Mouse (Mus musculus) kidney, embryonic 16.5 days (tissue): ENCODE data around the gene Ccdc12. TPM values are rescaled to one million over a fixed set of nuclear protein-coding genes. Genes with fewer than 3 reads are reported as not detected.

Experiments
- ATAC-seq: fragments of 200-750 bp; cut with Nextera tagmentation; 2 replicates; pipeline ENCODE4 v1.8.0; 2017; ENCODE audit warnings: moderate TSS enrichment; ENCODE audit not compliant: low FRiP score, low TSS enrichment
- H3K27ac ChIP-seq: fragments of 300-500 bp; sonication (generic); 2 replicates; pipeline ENCODE4 v1.5.1; 2014; ENCODE audit warnings: low read length
- H3K27me3 ChIP-seq: fragments of 300-500 bp; sonication (generic); 2 replicates; pipeline ENCODE4 v1.6.1; 2014; ENCODE audit warnings: low read length, control low read depth, mixed read lengths; ENCODE audit not compliant: insufficient read depth
- H3K36me3 ChIP-seq: fragments of 300-500 bp; sonication (generic); 2 replicates; pipeline ENCODE4 v1.6.1; 2014; ENCODE audit warnings: low read length, control low read depth, mixed read lengths; ENCODE audit not compliant: insufficient read depth
- H3K4me1 ChIP-seq: fragments of 300-500 bp; sonication (generic); 2 replicates; pipeline ENCODE4 v1.6.1; 2014; ENCODE audit warnings: low read length, control low read depth, mixed read lengths; ENCODE audit not compliant: insufficient read depth
- H3K4me2 ChIP-seq: fragments of 300-500 bp; sonication (generic); replicated peaks from 2 replicates; pipeline ENCODE4 v1.6.1; 2014; ENCODE audit warnings: low read depth, low read length
- H3K4me3 ChIP-seq: fragments of 300-500 bp; sonication (generic); 2 replicates; pipeline ENCODE4 v1.5.1; 2014; ENCODE audit warnings: mild to moderate bottlenecking, low read length
- H3K9ac ChIP-seq: fragments of 300-500 bp; sonication (generic); replicated peaks from 2 replicates; pipeline ENCODE4 v1.6.1; 2014; ENCODE audit warnings: low read length
- H3K9me3 ChIP-seq: fragments of 300-500 bp; sonication (generic); 2 replicates; pipeline ENCODE4 v1.6.1; 2016; ENCODE audit warnings: low read length, control low read depth
- WGBS: fragments of 180-500 bp; shearing (Covaris S2); extraction: QIAGEN DNeasy Blood & Tissue Kit; methylation state at CpG from one replicate; pipeline ENCODE4 v1.1.7; 2014; 5-methylcytosine and 5-hydroxymethylcytosine counted together
- polyA plus RNA-seq: library from polyadenylated mRNA; unstranded; fragments of >200 nt; fragmentation: Nextera tagmentation; extraction: Ambion mirVana; gene quantifications from 2 replicates; pipeline ENCODE4 v1.2.1, GENCODE M21; 2015

Ccdc12 gene
- polyA plus RNA-seq, 1 experiment from 2014 or later, result 155 TPM

GRCm38 (mm10) chr9:110725721-110726135, 69.4 kb downstream of the Ccdc12 start:
- H3K36me3 ChIP-seq, result peaks cover 19% of the 10 kb centered on the region
- no peak overlapping the region for H3K9ac ChIP-seq
- H3K4me2 ChIP-seq, result no peak overlapping the region
- peak; percentile 58; the same call in 1 of the 2 replicates for ATAC-seq
- 24% methylated on average over 9 of the region's 9 CpGs for WGBS
- H3K4me1 ChIP-seq, result peaks cover 19% of the 10 kb centered on the region
- no peak overlapping the region for H3K4me3 ChIP-seq
- H3K27ac ChIP-seq, result no peak overlapping the region
- no peaks in the 10 kb centered on the region for H3K9me3 ChIP-seq
- peaks cover 10% of the 10 kb centered on the region; the same call in 1 of the 2 replicates for H3K27me3 ChIP-seq

GRCm38 (mm10) chr9:110726867-110727266, 70.6 kb downstream of the Ccdc12 start:
- peaks cover 19% of the 10 kb centered on the region for H3K36me3 ChIP-seq
- no peak overlapping the region for H3K27ac ChIP-seq
- H3K4me3 ChIP-seq, result 0 out of 2 replicates have a peak overlapping the region, but pooled peaks have one; percentile 3
- ATAC-seq, result no peak
- H3K9ac ChIP-seq, result no peak overlapping the region
- H3K4me2 ChIP-seq, result peak overlapping the region; percentile 41
- 31% methylated on average over 28 of the region's 33 CpGs for WGBS
- H3K4me1 ChIP-seq, result peaks cover 25% of the 10 kb centered on the region
- peaks cover 10% of the 10 kb centered on the region; the same call in 1 of the 2 replicates for H3K27me3 ChIP-seq
- H3K9me3 ChIP-seq, result no peaks in the 10 kb centered on the region

GRCm38 (mm10) chr9:110729841-110730240, 73.5 kb downstream of the Ccdc12 start:
- no peak overlapping the region for H3K9ac ChIP-seq
- H3K4me1 ChIP-seq, result peaks cover 52% of the 10 kb centered on the region
- H3K4me2 ChIP-seq, result no peak overlapping the region
- no peaks in the 10 kb centered on the region for H3K9me3 ChIP-seq
- H3K27me3 ChIP-seq, result peaks cover 13% of the 10 kb centered on the region; the same call in 1 of the 2 replicates
- WGBS, result 15% methylated on average over 8 of the region's 8 CpGs
- ATAC-seq, result no peak
- H3K4me3 ChIP-seq, result no peak overlapping the region
- H3K36me3 ChIP-seq, result no peaks in the 10 kb centered on the region; the same call in none of the 2 replicates
- no peak overlapping the region for H3K27ac ChIP-seq

- WGBS, result 30% methylated on average over 4 of the region's 4 CpGs
- no peaks in the 10 kb centered on the region; the same call in none of the 2 replicates for H3K36me3 ChIP-seq
- H3K4me3 ChIP-seq, result peak overlapping the region; percentile 39
- peaks cover 62% of the 10 kb centered on the region for H3K4me1 ChIP-seq
- H3K9me3 ChIP-seq, result no peaks in the 10 kb centered on the region
- peaks cover 15% of the 10 kb centered on the region for H3K27me3 ChIP-seq
- peak overlapping the region; percentile 48 for H3K27ac ChIP-seq
- peak overlapping the region; percentile 13 for H3K9ac ChIP-seq
- peak overlapping the region; percentile 61 for H3K4me2 ChIP-seq
- peak; percentile 0; the same call in 1 of the 2 replicates for ATAC-seq
These were observed 75.6 kb downstream of the Ccdc12 start for GRCm38 (mm10) chr9:110731859-110732258.

DNA sequence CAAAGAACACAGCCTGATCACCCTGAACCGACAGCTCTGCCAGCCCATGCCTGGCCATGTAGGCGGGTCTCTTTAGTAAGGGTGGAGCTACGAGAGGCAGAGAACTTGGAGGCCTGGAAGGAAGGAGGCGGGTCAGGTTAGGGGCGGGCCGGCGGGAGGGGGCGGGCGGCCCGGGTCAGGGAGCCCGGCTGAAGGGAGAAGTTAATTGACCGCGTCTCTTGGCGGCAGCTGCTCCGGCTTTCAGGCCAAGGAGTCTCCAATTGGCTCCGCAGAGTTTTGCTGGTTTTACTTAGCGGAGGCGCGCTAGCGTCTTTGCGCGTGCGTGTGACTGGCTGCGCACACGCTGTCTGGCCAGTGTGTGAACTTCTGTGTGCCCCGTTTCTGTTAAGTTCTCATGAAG, 76.3 kb downstream of the Ccdc12 start:
- H3K4me3 ChIP-seq, result peak overlapping the region; percentile 39
- H3K9me3 ChIP-seq, result no peaks in the 10 kb centered on the region
- peak overlapping the region; percentile 54 for H3K9ac ChIP-seq
- WGBS, result 0% methylated on average over 25 of the region's 26 CpGs
- peak; percentile 95 for ATAC-seq
- peaks cover 7% of the 10 kb centered on the region for H3K27me3 ChIP-seq
- peak overlapping the region; percentile 74 for H3K27ac ChIP-seq
- H3K4me1 ChIP-seq, result peaks cover 61% of the 10 kb centered on the region
- H3K4me2 ChIP-seq, result peak overlapping the region; percentile 61
- H3K36me3 ChIP-seq, result no peaks in the 10 kb centered on the region; the same call in 1 of the 2 replicates

DNA sequence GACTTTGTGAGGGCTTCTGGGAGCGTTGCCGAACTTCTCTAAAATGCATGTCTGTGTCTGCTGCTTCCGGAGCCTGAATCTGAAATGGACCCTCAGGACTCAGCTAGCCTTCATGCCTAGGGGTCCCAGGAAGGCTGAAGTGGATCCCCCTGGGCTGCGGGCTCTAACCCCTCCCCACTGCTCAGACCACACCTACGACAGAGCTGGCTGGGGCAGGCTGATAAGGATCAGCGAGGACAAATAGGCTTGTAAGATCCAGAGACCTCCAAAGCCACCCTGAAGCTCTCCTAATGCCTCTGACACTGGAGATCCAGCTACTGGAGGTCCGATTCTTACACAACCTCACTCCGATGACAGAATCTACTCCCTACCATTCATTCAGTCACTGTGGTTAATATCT, 76.8 kb downstream of the Ccdc12 start:
- Histone ChIP-seq H3K27ac (peak overlapping the region; percentile 74), H3K4me2 (peak overlapping the region; percentile 61), H3K9me3 (no peaks in the 10 kb centered on the region), H3K4me3 (peak overlapping the region; percentile 39), H3K27me3 (peaks cover 6% of the 10 kb centered on the region), H3K4me1 (peaks cover 60% of the 10 kb centered on the region), H3K9ac (peak overlapping the region; percentile 54), H3K36me3 (peaks cover under 1% of the 10 kb centered on the region; the same call in 1 of the 2 replicates)
- WGBS, result 5% methylated on average over 8 of the region's 8 CpGs
- ATAC-seq, result peak; percentile 20; the same call in 1 of the 2 replicates

DNA sequence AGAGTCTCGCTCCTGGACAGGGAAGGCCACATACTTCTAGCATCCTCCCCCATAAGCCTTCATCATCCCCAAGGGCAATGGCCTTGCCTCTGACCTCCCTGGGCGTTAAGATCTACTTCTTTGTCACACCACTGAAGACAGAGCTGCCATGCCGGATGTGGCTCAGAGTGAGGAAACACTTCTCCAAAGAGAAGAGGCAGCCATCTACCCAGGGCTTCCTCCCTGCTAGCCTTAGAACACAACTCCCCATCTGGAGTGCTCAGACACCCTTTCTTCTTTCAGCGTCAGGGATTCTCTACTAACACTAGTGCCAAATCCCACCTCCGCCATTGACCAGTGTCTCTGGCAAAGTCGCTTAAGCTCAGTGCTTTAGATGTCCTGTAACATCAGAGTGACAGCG, 77.9 kb downstream of the Ccdc12 start:
- ATAC-seq, result no peak
- no peaks in the 10 kb centered on the region for H3K9me3 ChIP-seq
- H3K9ac ChIP-seq, result no peak overlapping the region
- H3K27ac ChIP-seq, result no peak overlapping the region
- H3K36me3 ChIP-seq, result peaks cover 6% of the 10 kb centered on the region; the same call in 1 of the 2 replicates
- no peak overlapping the region for H3K4me3 ChIP-seq
- H3K4me1 ChIP-seq, result peaks cover 60% of the 10 kb centered on the region
- 73% methylated on average over 7 of the region's 7 CpGs for WGBS
- H3K27me3 ChIP-seq, result peaks cover 6% of the 10 kb centered on the region
- no peak overlapping the region for H3K4me2 ChIP-seq

DNA sequence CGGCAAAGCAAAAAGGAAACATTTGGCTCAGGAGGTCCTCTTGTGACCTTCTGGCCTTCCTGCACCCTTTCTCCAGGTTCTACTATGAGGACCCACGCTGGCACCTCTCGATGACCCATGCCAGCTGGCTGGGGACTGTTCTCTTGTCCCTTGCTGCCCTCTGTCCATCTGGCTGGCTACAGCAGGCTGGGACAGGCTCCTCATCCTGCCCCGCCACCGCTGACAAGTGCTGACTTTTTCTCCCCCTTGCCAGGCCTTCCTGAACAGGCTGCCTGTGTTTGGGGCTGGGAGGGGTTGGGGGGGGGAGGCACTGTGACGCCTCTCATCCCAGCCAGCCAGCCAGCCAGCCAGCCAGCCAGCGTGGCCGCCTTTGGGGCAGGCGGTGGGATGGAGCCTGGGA, 80.1 kb downstream of the Ccdc12 start:
- Histone ChIP-seq H3K27me3 (peaks cover 6% of the 10 kb centered on the region), H3K4me3 (no peak overlapping the region), H3K4me2 (no peak overlapping the region), H3K4me1 (peaks cover 71% of the 10 kb centered on the region), H3K9ac (peak overlapping the region; percentile 19; the same call in 1 of the 2 replicates), H3K27ac (peak overlapping the region; percentile 52), H3K36me3 (peaks cover 6% of the 10 kb centered on the region; the same call in 1 of the 2 replicates), H3K9me3 (no peaks in the 10 kb centered on the region)
- WGBS, result 22% methylated on average over 9 of the region's 9 CpGs
- ATAC-seq, result no peak

GRCm38 (mm10) chr9:110738054-110738453, 81.8 kb downstream of the Ccdc12 start:
- H3K27ac ChIP-seq, result no peak overlapping the region
- no peak for ATAC-seq
- H3K36me3 ChIP-seq, result peaks cover 6% of the 10 kb centered on the region; the same call in 1 of the 2 replicates
- peaks cover 6% of the 10 kb centered on the region for H3K27me3 ChIP-seq
- H3K9me3 ChIP-seq, result no peaks in the 10 kb centered on the region
- H3K4me2 ChIP-seq, result no peak overlapping the region
- peaks cover 63% of the 10 kb centered on the region for H3K4me1 ChIP-seq
- WGBS, result 27% methylated on average over 1 of the region's 1 CpGs
- no peak overlapping the region for H3K9ac ChIP-seq
- no peak overlapping the region for H3K4me3 ChIP-seq

GRCm38 (mm10) chr9:110739961-110740360, 83.7 kb downstream of the Ccdc12 start:
- no peak overlapping the region for H3K4me2 ChIP-seq
- 90% methylated on average over 7 of the region's 7 CpGs for WGBS

More at GRCm38 (mm10) chr9:110739961-110740360, 83.7 kb downstream of the Ccdc12 start:
- no peak for ATAC-seq
- Histone ChIP-seq H3K9me3 (no peaks in the 10 kb centered on the region), H3K27ac (no peak overlapping the region), H3K27me3 (peaks cover 4% of the 10 kb centered on the region), H3K36me3 (peaks cover 6% of the 10 kb centered on the region; the same call in 1 of the 2 replicates), H3K4me3 (no peak overlapping the region), H3K4me1 (peaks cover 47% of the 10 kb centered on the region), H3K9ac (no peak overlapping the region)
